Mouse (Mus musculus): ENCODE results near the gene Ocel1.

GRCm38 (mm10) chr8:71404951-71405351, 33.9 kb downstream of the Ocel1 start:
- no peak for TF ChIP-seq NRF1 (IDR thresholded peaks at IDR 0.05; ENCODE audit: low read depth, low read length)
- no peak for TF ChIP-seq TCF12 (IDR thresholded peaks at IDR 0.05; ENCODE audit: low read depth, low read length)
